Mouse (Mus musculus) left cerebral cortex, postnatal 4 days (tissue): ENCODE measurements around the gene Lct. TPM values are rescaled to one million over a fixed set of nuclear protein-coding genes. Genes with fewer than 3 reads are reported as not detected.
"Not testable (repeated sequence)": the region's sequence is repeated elsewhere in the genome, so short reads cannot be mapped to it uniquely, and the experiment has no call there.

ENCODE experiments used
- DNase-seq: peaks from one replicate; pipeline ENCODE4 v3.0.0-alpha.2; 2022
- intact Hi-C: fragments of 180-260 bp; cut with DNase I; formaldehyde crosslinking; loops from one replicate; pipeline ENCODE4 v1.15.1; 2025
- total RNA-seq, 2 experiments: library from RNA; stranded (reverse); gene quantifications; 2 replicates each; pipeline ENCODE4 v1.2.3; 2021

Lct gene
- total RNA-seq, 2 experiments from 2014 or later: 0.79 to 1.0 TPM

DNA sequence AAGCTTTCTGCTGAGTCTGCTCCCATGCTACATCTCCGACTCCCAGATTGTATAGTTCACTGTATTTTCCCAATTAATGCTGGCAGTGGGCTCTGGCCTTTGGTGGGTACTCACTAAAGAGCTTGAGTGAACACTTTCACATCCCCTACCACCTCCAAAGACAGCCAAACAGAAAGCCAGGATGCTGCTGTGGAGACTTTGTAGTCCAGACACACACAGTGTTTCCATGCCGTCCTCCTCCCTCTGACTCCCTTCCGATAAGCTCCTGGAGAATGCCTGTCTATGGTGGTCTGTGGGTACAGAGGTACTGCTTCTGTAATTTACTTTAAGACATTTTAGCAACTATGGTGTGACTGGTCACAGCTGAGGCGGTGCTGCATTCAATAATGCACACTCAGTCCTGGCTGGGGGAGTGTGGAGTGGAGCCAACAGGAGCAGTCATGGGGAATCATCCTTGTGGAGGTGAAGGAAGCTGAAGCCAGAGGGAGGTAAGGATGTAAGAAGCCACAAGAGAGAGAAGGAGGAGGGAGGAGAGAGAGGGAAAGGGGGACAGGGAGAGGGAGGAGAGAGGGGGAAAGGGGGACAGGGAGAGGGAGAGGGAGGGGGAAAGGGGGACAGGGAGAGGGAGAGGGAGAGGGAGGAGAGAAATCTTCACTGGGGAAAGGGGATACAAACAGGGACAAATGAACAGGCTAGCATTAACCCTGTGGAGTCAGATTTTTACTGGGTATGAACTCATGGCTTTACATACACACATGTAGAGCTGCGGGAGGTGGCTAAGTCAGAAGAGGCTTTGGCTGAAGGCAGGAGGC, 32.2 kb downstream of the Lct start:
- peak; percentile 36 for DNase-seq

DNA sequence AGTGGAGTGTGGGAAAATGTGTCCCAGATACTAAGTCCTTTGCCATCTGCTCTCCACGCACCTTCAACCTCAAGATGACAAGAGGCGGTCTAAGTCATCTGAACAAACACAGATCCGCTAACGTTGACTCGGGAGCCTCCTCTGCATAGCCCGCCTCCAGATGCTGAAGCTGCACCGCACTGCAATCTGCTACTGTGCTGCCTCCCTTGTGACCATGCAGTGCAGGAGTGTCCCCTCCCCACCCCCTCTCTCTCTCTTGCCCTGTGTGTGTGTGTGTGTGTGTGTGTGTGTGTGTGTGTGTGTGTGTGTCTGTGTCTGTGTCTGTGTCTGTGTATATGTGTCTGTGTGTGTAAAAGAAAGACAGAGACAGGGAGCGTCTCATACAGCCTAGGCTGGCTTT, 32.8 kb downstream of the Lct start:
- intact Hi-C loops: no loop called here
- no peak for DNase-seq

More for the DNA sequence above, 32.2 kb downstream of the Lct start:
- intact Hi-C loops: no loop called here

- intact Hi-C loops: no loop called here
- peak; percentile 57 for DNase-seq
Measured at GRCm38 (mm10) chr1:128293524-128293923, 34.6 kb downstream of the Lct start.

DNA sequence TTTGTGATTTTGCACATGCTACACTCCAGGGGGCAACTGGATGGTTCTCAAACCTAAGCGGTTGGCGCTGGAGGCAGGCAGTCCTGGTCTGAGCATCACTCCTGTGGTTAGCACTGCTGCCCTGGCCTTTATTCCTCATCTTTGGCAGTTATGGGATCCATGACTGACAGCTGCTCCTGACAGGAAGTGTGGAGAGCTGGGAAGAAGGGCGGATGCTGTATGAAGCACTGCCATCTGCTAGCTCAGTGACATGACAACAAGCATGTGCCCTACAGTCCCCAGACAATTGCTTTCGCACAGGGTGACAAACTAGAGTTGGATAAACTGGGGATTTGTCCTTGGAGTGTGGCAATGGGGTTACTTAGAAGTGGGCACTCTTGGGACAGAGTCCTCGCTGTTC, 37.8 kb downstream of the Lct start:
- DNase-seq: peak; percentile 55
- intact Hi-C loops: no loop called here

- intact Hi-C loops: no loop called here
- peak; percentile 37 for DNase-seq
Measured at GRCm38 (mm10) chr1:128285136-128285535, 43.0 kb downstream of the Lct start.

DNA sequence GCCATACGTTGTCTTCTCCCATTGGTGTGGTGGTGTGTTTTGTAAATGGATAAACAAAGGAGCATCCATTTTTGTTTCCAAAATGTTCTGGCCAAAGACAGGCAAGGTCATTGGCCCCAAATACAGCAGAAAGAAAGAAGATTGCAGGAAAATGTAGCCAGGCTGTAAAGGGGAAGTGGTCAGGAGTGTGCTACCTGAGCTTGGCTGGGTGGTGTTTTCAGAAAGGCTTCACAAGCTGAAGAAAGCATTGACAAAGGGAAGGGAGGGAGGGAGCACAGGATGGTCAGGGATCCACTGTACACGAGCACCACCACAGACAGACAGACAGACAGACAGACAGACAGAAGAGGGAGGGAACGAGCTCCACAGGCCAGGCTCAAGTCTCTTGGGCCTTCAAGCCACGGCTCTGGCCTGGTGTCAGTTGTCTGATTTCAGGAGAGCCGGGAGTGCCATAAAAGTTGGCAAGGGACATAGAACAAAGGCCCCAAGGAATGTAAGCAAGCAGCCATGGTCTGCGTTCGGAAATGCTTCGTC, 43.9 kb downstream of the Lct start:
- no peak for DNase-seq
- intact Hi-C loops: no loop called here

DNA sequence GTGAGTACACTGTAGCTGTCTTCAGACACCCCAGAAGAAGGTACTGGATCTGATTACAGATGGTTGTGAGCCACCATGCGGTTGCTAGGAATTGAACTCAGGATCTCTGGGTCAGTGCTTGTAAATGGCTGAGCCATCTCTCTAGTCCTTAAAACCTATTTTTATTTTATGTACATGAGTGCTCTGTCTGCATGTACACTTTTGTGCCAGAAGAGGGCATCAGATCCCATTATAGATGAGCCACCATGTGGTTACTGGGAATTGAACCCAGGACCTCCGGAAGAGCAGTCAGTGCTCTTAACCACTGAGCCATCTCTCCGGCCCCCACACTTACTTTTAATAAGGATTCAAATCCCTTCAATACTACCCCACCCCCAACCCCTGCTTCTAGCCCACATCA, 45.2 kb downstream of the Lct start:
- intact Hi-C loops: no loop called here
- DNase-seq: no peak

DNA sequence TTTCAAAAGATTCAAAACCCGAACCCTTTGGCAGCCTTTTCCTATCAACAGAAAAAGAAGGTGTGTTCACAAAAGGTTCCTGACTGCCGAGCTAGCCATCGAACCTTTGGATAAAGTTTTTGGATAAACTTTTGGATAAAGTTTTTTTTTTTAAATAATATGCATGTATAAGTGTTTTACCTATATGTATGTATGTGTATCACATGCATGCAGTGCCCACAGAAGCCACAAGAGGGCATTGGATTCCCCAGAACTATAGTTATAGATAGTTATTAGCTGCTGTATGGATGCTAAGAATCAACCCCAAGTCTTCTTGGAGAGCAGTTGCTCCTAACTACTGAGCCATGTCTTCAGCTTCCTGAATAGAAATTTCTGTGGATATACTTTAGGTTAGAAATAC, 46.4 kb downstream of the Lct start:
- no peak for DNase-seq
- intact Hi-C loops: no loop called here

DNA sequence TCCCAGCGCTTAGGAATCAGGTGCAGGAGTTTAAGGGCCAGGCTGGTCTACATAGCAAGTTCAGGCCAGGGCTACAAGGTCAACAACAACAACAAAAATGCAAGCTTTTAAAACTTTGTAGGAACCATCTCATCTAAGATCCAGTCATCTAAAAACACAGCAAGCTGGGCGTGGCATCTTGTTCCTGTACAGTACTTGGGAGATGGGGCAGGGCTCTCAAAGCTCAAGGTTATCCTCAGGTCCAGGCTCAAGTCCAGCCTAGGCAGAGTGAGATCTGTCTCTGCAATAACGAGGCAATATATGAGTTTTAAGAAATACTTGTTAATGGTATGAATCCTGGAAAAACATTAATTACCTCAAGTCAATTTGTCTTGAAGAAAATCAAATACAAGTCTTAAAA, 49.6 kb downstream of the Lct start:
- intact Hi-C loops: no loop called here

DNA sequence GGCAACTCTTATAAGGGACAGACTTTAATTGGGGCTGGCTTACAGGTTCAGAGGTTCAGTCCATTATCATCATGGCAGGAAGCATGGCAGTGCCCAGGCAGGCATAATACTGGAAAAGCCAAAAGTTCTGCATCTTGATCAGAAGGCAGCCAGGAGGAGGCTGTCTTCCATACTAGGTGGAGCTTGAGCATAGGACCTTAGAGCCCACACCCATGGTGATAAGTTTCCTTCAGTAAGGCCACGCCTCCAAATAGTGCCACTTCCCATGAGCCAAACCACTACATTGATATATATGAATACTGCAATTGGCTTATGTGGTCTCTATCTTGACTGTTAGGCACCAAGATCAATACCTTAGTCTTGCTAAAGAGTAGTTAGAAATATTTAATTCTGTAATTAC, 52.2 kb downstream of the Lct start:
- intact Hi-C loops: no loop called here
- no peak for DNase-seq

More for the DNA sequence above, 49.6 kb downstream of the Lct start:
- DNase-seq: no peak

GRCm38 (mm10) chr1:128270731-128271130, 57.4 kb downstream of the Lct start:
- no peak for DNase-seq
- intact Hi-C loops: no loop called here

GRCm38 (mm10) chr1:128267061-128267460, 61.1 kb downstream of the Lct start:
- intact Hi-C loops, DNase-seq: not testable (repeated sequence)

DNA sequence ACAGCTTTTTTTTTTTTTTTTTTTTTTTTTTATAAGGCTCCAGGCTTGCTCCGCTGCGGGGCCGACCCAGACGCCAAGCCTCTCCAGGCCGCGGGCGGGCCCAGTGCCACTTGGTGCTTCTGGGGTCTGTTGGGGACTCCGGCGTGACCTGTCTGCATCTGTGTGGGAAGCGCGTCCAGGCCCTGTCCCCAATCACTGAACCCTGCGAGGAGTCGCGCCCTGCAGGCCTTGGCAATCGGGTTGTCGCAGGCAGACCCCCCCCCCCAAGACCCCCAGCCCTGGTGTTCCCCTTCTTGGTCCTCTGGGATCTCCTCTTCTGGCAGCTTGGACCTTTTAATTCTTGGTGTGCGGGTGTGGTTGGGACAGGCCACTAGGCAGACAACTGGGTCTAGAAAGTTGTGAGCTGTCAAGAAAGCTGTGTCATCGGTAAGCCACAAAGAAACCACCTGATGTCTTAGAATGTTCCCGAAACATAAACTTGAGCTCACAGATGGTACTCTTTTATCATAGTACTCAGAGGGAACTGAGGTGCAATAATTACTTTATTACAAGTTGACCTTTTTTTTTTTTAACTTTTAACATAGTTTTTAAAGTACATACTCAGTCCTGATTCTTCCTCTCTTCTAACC, 83.3 kb downstream of the Lct start:
- DNase-seq: peak; percentile 48

GRCm38 (mm10) chr1:128243996-128244726, 84.0 kb downstream of the Lct start:
- intact Hi-C loops: no loop called here

More for the DNA sequence above, 83.3 kb downstream of the Lct start:
- intact Hi-C loops: no loop called here

DNA sequence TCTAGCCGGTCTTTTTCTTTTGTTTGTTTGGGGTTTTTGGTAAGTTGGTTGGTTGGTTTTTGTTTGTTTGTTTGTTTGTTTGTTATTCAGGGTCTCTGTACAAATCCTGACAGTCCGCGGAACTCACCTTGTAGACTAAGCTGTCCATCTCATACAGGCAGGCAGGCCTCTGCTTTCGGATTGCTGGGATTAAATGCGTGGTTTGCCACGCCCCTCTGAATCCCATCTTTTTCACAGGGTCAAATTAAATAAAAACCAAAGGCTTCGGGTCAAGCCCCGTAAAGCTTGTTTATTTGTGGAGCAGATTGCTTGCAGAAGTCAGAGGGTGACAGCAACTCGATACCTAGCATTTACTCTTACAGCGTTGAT, 84.5 kb downstream of the Lct start, which contains the start of gene Ubxn4:
Ubxn4 (plus strand) TSS at position 338 of the 369 bp plus-strand sequence.
- DNase-seq: no peak
- intact Hi-C loops: no loop called here

More at GRCm38 (mm10) chr1:128243996-128244726, 84.0 kb downstream of the Lct start:
- peak; percentile 97 for DNase-seq

DNA sequence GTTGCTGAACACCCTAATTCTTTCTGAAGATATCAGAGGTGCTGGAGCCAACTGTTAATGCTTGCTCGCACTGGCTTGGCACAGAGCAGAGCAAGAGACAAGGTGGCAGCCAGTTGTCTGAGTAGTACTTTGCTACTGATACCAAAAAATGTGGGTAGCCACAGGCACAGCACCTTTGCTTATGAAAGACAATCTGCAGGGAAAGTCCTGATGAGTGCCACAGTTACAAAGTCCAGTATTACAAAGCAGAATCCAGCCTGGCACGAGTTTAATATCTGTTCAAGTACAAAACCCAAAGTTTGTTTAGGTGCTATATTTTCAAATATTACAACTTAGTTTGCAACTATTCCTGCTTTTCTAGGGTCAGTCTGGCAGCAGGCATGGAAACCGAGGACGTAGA, 92.9 kb downstream of the Lct start:
- intact Hi-C loops: no loop called here

More for the DNA sequence above, 92.9 kb downstream of the Lct start:
- DNase-seq: no peak

Other genes with a start within 250 kb of the Lct start
- gene Zranb3, start 225.3 kb downstream of the Lct start, total RNA-seq: 10 to 100 TPM in 1 of 2 experiments, 1 to 10 TPM in 1; 8.4 to 11.0 TPM
- gene R3hdm1, start 225.0 kb downstream of the Lct start, total RNA-seq: 100 to 1,000 TPM; 209 to 228 TPM
- 10 to 100 TPM; 56.1 to 63.0 TPM for gene Ubxn4, start 84.4 kb downstream of the Lct start, total RNA-seq
- 10 to 100 TPM; 24.0 to 26.0 TPM for gene Mcm6, start 31.3 kb upstream of the Lct start, total RNA-seq
- gene Dars, start 89.0 kb upstream of the Lct start, total RNA-seq: 10 to 100 TPM; 72.5 to 73.8 TPM